Mouse (Mus musculus) limb, embryonic 14.5 days (tissue): ENCODE data around the gene Cdhr1. TPM values are rescaled to one million over a fixed set of nuclear protein-coding genes. Genes with fewer than 3 reads are reported as not detected.

ENCODE experiments used
- ATAC-seq: fragments of 200-750 bp; cut with Nextera tagmentation; 2 replicates; pipeline ENCODE4 v1.8.0; 2017; ENCODE audit warnings: low read depth, moderate number of reproducible peaks, moderate TSS enrichment; ENCODE audit not compliant: low FRiP score
- DNase-seq: peaks from one replicate; pipeline ENCODE4 v3.0.0-alpha.2; 2015; ENCODE audit warnings: low spot score
- H3K27ac ChIP-seq: fragments of 300-500 bp; sonication (generic); replicated peaks from 2 replicates; pipeline ENCODE4 v1.5.1; 2014; ENCODE audit warnings: low read depth, mild to moderate bottlenecking, low read length, moderate library complexity, mixed read lengths
- H3K27me3 ChIP-seq: fragments of 300-500 bp; sonication (generic); 2 replicates; pipeline ENCODE4 v1.6.1; 2014; ENCODE audit warnings: low read length, mixed read lengths; ENCODE audit not compliant: control insufficient read depth, insufficient read depth
- H3K36me3 ChIP-seq: fragments of 300-500 bp; sonication (generic); 2 replicates; pipeline ENCODE4 v1.6.1; 2014; ENCODE audit warnings: mild to moderate bottlenecking, low read length, moderate library complexity, mixed read lengths; ENCODE audit not compliant: control insufficient read depth, insufficient read depth
- H3K4me1 ChIP-seq: fragments of 300-500 bp; sonication (generic); 2 replicates; pipeline ENCODE4 v1.6.1; 2014; ENCODE audit warnings: antibody characterized with exemption, low read length, mixed read lengths; ENCODE audit not compliant: control insufficient read depth, insufficient read depth
- H3K4me2 ChIP-seq: fragments of 300-500 bp; sonication (generic); replicated peaks from 2 replicates; pipeline ENCODE4 v1.6.1; 2014; ENCODE audit warnings: low read depth, mild to moderate bottlenecking, low read length, moderate library complexity; ENCODE audit not compliant: severe bottlenecking
- H3K4me3 ChIP-seq: fragments of 300-500 bp; sonication (generic); replicated peaks from 2 replicates; pipeline ENCODE4 v1.5.1; 2014; ENCODE audit warnings: low read length
- H3K9ac ChIP-seq: fragments of 300-500 bp; sonication (generic); 2 replicates; pipeline ENCODE4 v1.6.1; 2014; ENCODE audit warnings: mild to moderate bottlenecking, low read depth, low read length, moderate library complexity; ENCODE audit not compliant: severe bottlenecking
- H3K9me3 ChIP-seq: fragments of 300-500 bp; sonication (generic); 2 replicates; pipeline ENCODE4 v1.6.1; 2016; ENCODE audit warnings: low read length; ENCODE audit not compliant: control insufficient read depth
- POLR2A ChIP-seq: fragments of 200-500 bp; IDR thresholded peaks from 2 replicates; pipeline ENCODE4 v1.8.0; 2012; ENCODE audit warnings: inconsistent platforms, mild to moderate bottlenecking, moderate library complexity, borderline replicate concordance; ENCODE audit not compliant: insufficient read depth, insufficient read length; ENCODE audit errors: extremely low read depth
- WGBS: fragments of 180-500 bp; shearing (Covaris S2); extraction: QIAGEN DNeasy Blood & Tissue Kit; methylation state at CpG from one replicate; pipeline ENCODE4 v1.1.7; 2014; 5-methylcytosine and 5-hydroxymethylcytosine counted together
- polyA plus RNA-seq, 2 experiments: library from polyadenylated mRNA; depleted of rRNA in 1 of 2; stranded (reverse) in 1 of 2; unstranded in 1 of 2; fragments of >200 nt; fragmentation: Nextera tagmentation in 1 of 2; extraction: Ambion mirVana in 1 of 2; gene quantifications; 2 replicates each; pipeline versions ENCODE4 v1.2.1 to v1.2.3; 2012 to 2014

The Cdhr1 gene
- polyA plus RNA-seq, 2 experiments: 0.45 to 0.47 TPM

DNA sequence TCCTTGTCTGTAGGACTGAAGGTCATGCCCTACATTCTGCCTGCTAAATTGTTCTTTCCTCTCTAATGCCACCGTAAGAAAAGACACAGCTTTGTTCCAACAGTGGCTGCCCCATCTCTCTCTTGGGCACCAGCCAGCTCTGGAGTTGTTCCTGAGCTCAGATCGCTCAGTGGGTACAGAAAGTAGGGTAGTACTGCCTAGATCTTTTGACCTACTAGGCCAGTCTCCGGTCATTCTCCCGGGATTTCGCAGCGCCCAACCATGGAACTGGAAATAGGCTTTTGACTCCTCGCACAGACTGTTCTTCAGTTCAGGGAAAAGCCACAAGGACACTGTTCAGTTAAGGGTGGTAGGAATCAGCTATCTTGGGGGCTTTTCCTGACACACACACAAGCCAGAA is 14.8 kb upstream of the Cdhr1 start:
- DNase-seq: no peak
- no peak overlapping the region for H3K27ac ChIP-seq
- 83% methylated on average over 7 of the region's 7 CpGs for WGBS

DNA sequence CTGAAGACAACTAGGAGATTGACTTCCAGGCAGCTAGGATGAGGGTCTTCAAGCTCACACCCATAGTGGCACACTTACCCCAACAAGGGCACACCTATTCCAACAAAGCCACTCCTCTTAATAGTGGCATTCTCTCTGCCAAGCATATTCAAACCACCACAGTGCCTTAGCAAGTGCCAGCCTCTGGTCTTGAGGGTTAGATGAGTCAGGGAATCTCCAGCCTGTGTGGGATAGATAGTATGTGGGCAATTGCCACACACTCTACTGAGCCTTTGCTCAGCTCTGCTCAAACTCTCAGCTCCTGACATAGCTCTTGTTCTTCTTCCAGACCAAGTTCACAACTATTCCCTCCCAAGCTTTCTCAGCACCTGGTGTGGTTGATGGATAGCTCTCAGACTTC is 13.2 kb upstream of the Cdhr1 start:
- ATAC-seq (no peak), DNase-seq (no peak)
- Histone ChIP-seq H3K9me3 (no peaks in the 10 kb centered on the region), H3K9ac (no peak overlapping the region), H3K4me3 (no peak overlapping the region), H3K36me3 (no peaks in the 10 kb centered on the region), H3K27me3 (no peaks in the 10 kb centered on the region), H3K4me2 (no peak overlapping the region), H3K27ac (no peak overlapping the region), H3K4me1 (peaks cover 6% of the 10 kb centered on the region)
- TF ChIP-seq POLR2A: no peak

More for the DNA sequence above, 14.8 kb upstream of the Cdhr1 start:
- no peak for TF ChIP-seq POLR2A
- Histone ChIP-seq H3K4me2 (no peak overlapping the region), H3K36me3 (no peaks in the 10 kb centered on the region), H3K9me3 (no peaks in the 10 kb centered on the region), H3K4me3 (no peak overlapping the region), H3K27me3 (no peaks in the 10 kb centered on the region), H3K4me1 (peaks cover 6% of the 10 kb centered on the region), H3K9ac (no peak overlapping the region)
- ATAC-seq: no peak

DNA sequence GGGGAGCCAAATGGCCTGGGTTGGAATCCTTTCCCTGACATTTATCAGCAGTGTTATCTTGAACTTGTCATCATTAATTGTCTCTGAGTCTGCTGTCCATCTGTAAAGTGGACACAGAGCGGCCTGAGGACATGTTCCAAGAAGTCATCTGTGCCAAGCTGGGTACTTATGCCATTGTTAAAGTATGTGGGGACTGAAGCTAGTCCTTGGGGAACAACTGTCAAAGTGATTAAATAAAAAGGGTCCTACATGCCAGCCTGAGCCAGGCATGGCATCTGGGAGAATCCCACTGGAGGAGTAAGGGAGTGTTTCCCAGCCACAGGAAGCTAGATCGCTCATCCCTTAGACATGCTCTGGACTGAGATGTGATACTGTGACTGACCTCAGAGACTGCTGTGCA is 12.3 kb upstream of the Cdhr1 start:
- no peak for TF ChIP-seq POLR2A
- H3K9me3 ChIP-seq: no peaks in the 10 kb centered on the region
- no peak for DNase-seq
- H3K36me3 ChIP-seq: no peaks in the 10 kb centered on the region
- H3K4me2 ChIP-seq: no peak overlapping the region
- no peak for ATAC-seq
- WGBS: 58% methylated on average over 2 of the region's 2 CpGs
- H3K4me3 ChIP-seq: no peak overlapping the region
- no peaks in the 10 kb centered on the region for H3K27me3 ChIP-seq
- no peak overlapping the region for H3K9ac ChIP-seq
- peaks cover 6% of the 10 kb centered on the region for H3K4me1 ChIP-seq
- H3K27ac ChIP-seq: no peak overlapping the region

DNA sequence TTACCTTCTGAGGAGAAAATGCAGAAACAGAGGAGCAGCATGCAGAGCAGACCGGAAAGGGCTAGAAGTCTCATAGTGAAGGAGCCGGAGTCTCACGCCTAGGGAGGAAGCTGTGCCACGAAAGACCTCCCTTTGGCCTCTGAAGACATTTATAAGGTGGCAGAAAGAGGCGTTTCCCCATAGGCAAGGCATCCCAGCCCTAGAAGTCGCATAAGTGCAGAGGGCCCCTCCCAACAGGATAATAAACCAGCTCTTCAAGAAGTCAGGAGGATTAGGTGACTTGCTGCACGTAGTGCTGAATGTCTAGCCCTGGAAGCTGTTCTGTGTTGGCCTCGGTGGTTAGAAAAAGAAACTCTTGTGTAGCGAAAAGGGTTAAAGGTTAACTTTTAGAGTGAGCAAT is 11.8 kb upstream of the Cdhr1 start:
- H3K4me2 ChIP-seq: no peak overlapping the region
- 7% methylated on average over 9 of the region's 9 CpGs for WGBS
- H3K9me3 ChIP-seq: no peaks in the 10 kb centered on the region
- no peaks in the 10 kb centered on the region for H3K36me3 ChIP-seq
- H3K4me1 ChIP-seq: peaks cover 6% of the 10 kb centered on the region
- no peak overlapping the region for H3K4me3 ChIP-seq
- no peak for DNase-seq
- H3K27me3 ChIP-seq: no peaks in the 10 kb centered on the region
- no peak for ATAC-seq
- H3K27ac ChIP-seq: no peak overlapping the region
- no peak overlapping the region for H3K9ac ChIP-seq
- TF ChIP-seq POLR2A: no peak

DNA sequence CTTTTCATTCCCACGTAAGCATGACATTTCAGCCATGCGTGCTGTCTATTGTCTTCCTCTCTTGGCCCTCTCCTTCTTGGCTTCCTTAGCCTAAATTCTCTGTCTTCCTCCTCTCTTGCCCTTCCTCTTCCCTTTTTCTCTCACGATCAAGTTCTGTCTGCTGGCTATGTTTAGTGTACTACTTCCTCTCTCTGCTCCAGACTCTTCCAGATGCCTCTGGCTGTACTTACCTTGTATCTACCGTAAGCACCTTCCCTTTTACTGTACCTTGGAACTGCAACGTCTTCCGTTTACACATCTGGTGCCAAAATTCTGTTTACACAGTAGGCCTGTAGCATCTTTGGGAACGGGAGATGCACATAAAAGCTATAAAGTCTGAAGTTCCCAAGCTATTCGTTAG is 11.3 kb upstream of the Cdhr1 start:
- Histone ChIP-seq H3K9me3 (no peaks in the 10 kb centered on the region), H3K4me2 (no peak overlapping the region), H3K4me1 (peaks cover 6% of the 10 kb centered on the region), H3K27me3 (no peaks in the 10 kb centered on the region), H3K4me3 (no peak overlapping the region), H3K9ac (no peak overlapping the region), H3K36me3 (no peaks in the 10 kb centered on the region), H3K27ac (no peak overlapping the region)
- DNase-seq (no peak), ATAC-seq (no peak)
- no peak for TF ChIP-seq POLR2A
- 42% methylated on average over 8 of the region's 8 CpGs for WGBS

DNA sequence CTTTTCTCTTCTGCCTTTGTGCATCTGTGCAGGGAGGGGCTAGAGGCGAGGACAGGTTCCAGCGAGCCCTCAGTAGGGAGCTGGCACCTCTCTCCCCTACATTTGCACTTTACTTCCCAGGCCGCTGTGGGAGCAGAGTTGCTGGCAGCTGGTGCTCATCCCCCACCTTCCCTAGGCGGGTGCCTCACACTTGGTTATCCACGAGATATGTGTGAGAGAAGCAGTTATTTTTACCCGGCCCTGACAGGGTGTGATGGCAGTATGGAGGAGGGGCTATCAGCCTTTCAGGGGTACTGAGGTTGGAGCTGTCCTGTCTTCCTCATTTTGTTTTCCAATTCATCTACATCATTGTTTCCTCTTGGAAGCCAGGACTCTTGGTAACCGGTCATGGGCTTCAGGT is 7.7 kb upstream of the Cdhr1 start:
- Histone ChIP-seq H3K27ac (no peak overlapping the region), H3K36me3 (no peaks in the 10 kb centered on the region), H3K9me3 (no peaks in the 10 kb centered on the region), H3K9ac (no peak overlapping the region), H3K4me2 (no peak overlapping the region), H3K27me3 (no peaks in the 10 kb centered on the region), H3K4me1 (peaks cover 6% of the 10 kb centered on the region), H3K4me3 (no peak overlapping the region)
- WGBS: 26% methylated on average over 7 of the region's 7 CpGs
- DNase-seq (no peak), ATAC-seq (no peak)
- no peak for TF ChIP-seq POLR2A
